Mouse (Mus musculus) heart, embryonic 15.5 days (tissue): ENCODE measurements around the gene Fgfrl1. TPM values are rescaled to one million over a fixed set of nuclear protein-coding genes. Genes with fewer than 3 reads are reported as not detected.
A peak's percentile ranks its signal among the peaks of the same experiment; 100 is the strongest.

Experiments
- ATAC-seq: fragments of 200-750 bp; cut with Nextera tagmentation; replicated peaks from 2 replicates; pipeline ENCODE4 v1.8.0; 2017; ENCODE audit warnings: low read depth, moderate TSS enrichment; ENCODE audit not compliant: insufficient number of reproducible peaks, insufficient read depth, low FRiP score
- H3K27ac ChIP-seq: fragments of 300-500 bp; sonication (generic); 2 replicates; pipeline ENCODE4 v1.5.1; 2015; ENCODE audit warnings: mild to moderate bottlenecking, inconsistent platforms
- H3K27me3 ChIP-seq: fragments of 300-500 bp; sonication (generic); 2 replicates; pipeline ENCODE4 v1.6.1; 2015; ENCODE audit warnings: inconsistent platforms
- H3K36me3 ChIP-seq: fragments of 300-500 bp; sonication (generic); 2 replicates; pipeline ENCODE4 v1.6.1; 2015; ENCODE audit warnings: mild to moderate bottlenecking, inconsistent platforms
- H3K4me1 ChIP-seq: fragments of 300-500 bp; sonication (generic); replicated peaks from 2 replicates; pipeline ENCODE4 v1.6.1; 2015; ENCODE audit warnings: inconsistent platforms
- H3K4me2 ChIP-seq: fragments of 300-500 bp; sonication (generic); 2 replicates; pipeline ENCODE4 v1.6.1; 2015; ENCODE audit warnings: inconsistent platforms, mild to moderate bottlenecking, moderate library complexity
- H3K4me3 ChIP-seq: fragments of 300-500 bp; sonication (generic); 2 replicates; pipeline ENCODE4 v1.5.1; 2015; ENCODE audit warnings: mild to moderate bottlenecking, inconsistent platforms
- H3K9ac ChIP-seq: fragments of 300-500 bp; sonication (generic); 2 replicates; pipeline ENCODE4 v1.6.1; 2015; ENCODE audit warnings: mild to moderate bottlenecking, inconsistent platforms
- H3K9me3 ChIP-seq: fragments of 300-500 bp; sonication (generic); replicated peaks from 2 replicates; pipeline ENCODE4 v1.6.1; 2016; ENCODE audit warnings: inconsistent platforms
- WGBS: fragments of 180-500 bp; shearing (Covaris S2); methylation state at CpG from one replicate; pipeline ENCODE4 v1.1.7; 2015; ENCODE audit warnings: mixed read lengths; 5-methylcytosine and 5-hydroxymethylcytosine counted together
- polyA plus RNA-seq: library from polyadenylated mRNA; unstranded; fragments of >200 nt; fragmentation: Nextera tagmentation; extraction: Ambion mirVana; gene quantifications from 2 replicates; pipeline ENCODE4 v1.2.1, GENCODE M21; 2015

Gene Fgfrl1
- polyA plus RNA-seq, 1 experiment from 2014 or later = 14.6 TPM

- 53% methylated on average over 3 of the region's 3 CpGs for WGBS
Measured at GRCm38 (mm10) chr5:108679909-108680308, 12.3 kb upstream of the Fgfrl1 start.

GRCm38 (mm10) chr5:108680871-108681270, 11.3 kb upstream of the Fgfrl1 start:
- 87% methylated on average over 6 of the region's 6 CpGs for WGBS
- H3K4me2 ChIP-seq = no peak overlapping the region
- no peak overlapping the region for H3K27ac ChIP-seq
- no peaks in the 10 kb centered on the region for H3K27me3 ChIP-seq
- no peaks in the 10 kb centered on the region for H3K36me3 ChIP-seq
- no peak for ATAC-seq
- no peaks in the 10 kb centered on the region for H3K9me3 ChIP-seq
- no peak overlapping the region for H3K9ac ChIP-seq
- peaks cover 14% of the 10 kb centered on the region for H3K4me1 ChIP-seq
- no peak overlapping the region for H3K4me3 ChIP-seq

More at GRCm38 (mm10) chr5:108679909-108680308, 12.3 kb upstream of the Fgfrl1 start:
- no peak overlapping the region for H3K27ac ChIP-seq
- no peaks in the 10 kb centered on the region for H3K36me3 ChIP-seq
- no peak for ATAC-seq
- no peak overlapping the region for H3K9ac ChIP-seq
- no peaks in the 10 kb centered on the region for H3K9me3 ChIP-seq
- H3K4me2 ChIP-seq = no peak overlapping the region
- H3K27me3 ChIP-seq = no peaks in the 10 kb centered on the region
- peaks cover 14% of the 10 kb centered on the region for H3K4me1 ChIP-seq
- no peak overlapping the region for H3K4me3 ChIP-seq

GRCm38 (mm10) chr5:108689091-108689490, 3.1 kb upstream of the Fgfrl1 start:
- Histone ChIP-seq H3K36me3 (no peaks in the 10 kb centered on the region), H3K4me3 (no peak overlapping the region), H3K27ac (no peak overlapping the region), H3K4me1 (peaks cover 17% of the 10 kb centered on the region), H3K4me2 (no peak overlapping the region), H3K9me3 (no peaks in the 10 kb centered on the region), H3K27me3 (no peaks in the 10 kb centered on the region), H3K9ac (no peak overlapping the region)
- ATAC-seq = no peak
- 78% methylated on average over 5 of the region's 5 CpGs for WGBS

- no peak overlapping the region for H3K4me2 ChIP-seq
- H3K27ac ChIP-seq = no peak overlapping the region
- no peaks in the 10 kb centered on the region for H3K36me3 ChIP-seq
- no peaks in the 10 kb centered on the region for H3K27me3 ChIP-seq
- no peak for ATAC-seq
- H3K4me1 ChIP-seq = peaks cover 30% of the 10 kb centered on the region
- H3K9me3 ChIP-seq = no peaks in the 10 kb centered on the region
- H3K4me3 ChIP-seq = no peak overlapping the region
- WGBS = 68% methylated on average over 4 of the region's 4 CpGs
- no peak overlapping the region for H3K9ac ChIP-seq
Measured at GRCm38 (mm10) chr5:108691152-108691551, 1.0 kb upstream of the Fgfrl1 start.

- Histone ChIP-seq H3K4me2 (peak overlapping the region; percentile 94), H3K27me3 (no peaks in the 10 kb centered on the region), H3K9ac (peak overlapping the region; percentile 92), H3K4me3 (peak overlapping the region; percentile 89), H3K4me1 (peaks cover 45% of the 10 kb centered on the region), H3K9me3 (no peaks in the 10 kb centered on the region), H3K36me3 (no peaks in the 10 kb centered on the region), H3K27ac (peak overlapping the region; percentile 62)
- ATAC-seq = peak; percentile 94
- under 1% methylated on average over 28 of the region's 43 CpGs for WGBS
Measured at GRCm38 (mm10) chr5:108693872-108694288, 1.7 kb downstream of the Fgfrl1 start.

GRCm38 (mm10) chr5:108694352-108695261, 2.4 kb downstream of the Fgfrl1 start:
- Histone ChIP-seq H3K4me1 (peaks cover 51% of the 10 kb centered on the region), H3K27ac (peak overlapping the region; percentile 62), H3K36me3 (no peaks in the 10 kb centered on the region), H3K9ac (peak overlapping the region; percentile 92), H3K9me3 (no peaks in the 10 kb centered on the region), H3K27me3 (no peaks in the 10 kb centered on the region), H3K4me2 (peak overlapping the region; percentile 94), H3K4me3 (peak overlapping the region; percentile 89)
- WGBS = 0% methylated on average over 66 of the region's 99 CpGs
- peak; percentile 55 for ATAC-seq

- Histone ChIP-seq H3K4me1 (peaks cover 63% of the 10 kb centered on the region), H3K27me3 (no peaks in the 10 kb centered on the region), H3K9me3 (no peaks in the 10 kb centered on the region), H3K4me2 (peak overlapping the region; percentile 94; the same call in 1 of the 2 replicates), H3K9ac (no peak overlapping the region), H3K36me3 (no peaks in the 10 kb centered on the region), H3K4me3 (no peak overlapping the region), H3K27ac (no peak overlapping the region)
- 92% methylated on average over 12 of the region's 12 CpGs for WGBS
- no peak for ATAC-seq
Measured at GRCm38 (mm10) chr5:108695861-108696260, 3.7 kb downstream of the Fgfrl1 start.

- no peak for ATAC-seq
- no peak overlapping the region for H3K9ac ChIP-seq
- no peak overlapping the region for H3K4me2 ChIP-seq
Measured at GRCm38 (mm10) chr5:108696542-108696941, 4.4 kb downstream of the Fgfrl1 start.

GRCm38 (mm10) chr5:108697341-108697753, 5.2 kb downstream of the Fgfrl1 start:
- Histone ChIP-seq H3K27me3 (no peaks in the 10 kb centered on the region), H3K27ac (no peak overlapping the region), H3K36me3 (no peaks in the 10 kb centered on the region), H3K9me3 (no peaks in the 10 kb centered on the region), H3K4me3 (no peak overlapping the region), H3K4me2 (no peak overlapping the region), H3K9ac (no peak overlapping the region), H3K4me1 (peaks cover 61% of the 10 kb centered on the region)
- 53% methylated on average over 4 of the region's 4 CpGs for WGBS
- no peak for ATAC-seq

More at GRCm38 (mm10) chr5:108696542-108696941, 4.4 kb downstream of the Fgfrl1 start:
- peaks cover 68% of the 10 kb centered on the region for H3K4me1 ChIP-seq
- 84% methylated on average over 3 of the region's 3 CpGs for WGBS
- no peaks in the 10 kb centered on the region for H3K36me3 ChIP-seq
- H3K27ac ChIP-seq = no peak overlapping the region
- no peaks in the 10 kb centered on the region for H3K9me3 ChIP-seq
- H3K4me3 ChIP-seq = no peak overlapping the region
- no peaks in the 10 kb centered on the region for H3K27me3 ChIP-seq

GRCm38 (mm10) chr5:108700346-108700745, 8.2 kb downstream of the Fgfrl1 start:
- Histone ChIP-seq H3K4me3 (no peak overlapping the region), H3K4me2 (no peak overlapping the region), H3K27me3 (no peaks in the 10 kb centered on the region), H3K9ac (no peak overlapping the region), H3K4me1 (peaks cover 53% of the 10 kb centered on the region), H3K27ac (peak overlapping the region; percentile 32; the same call in 1 of the 2 replicates), H3K36me3 (peaks cover 8% of the 10 kb centered on the region), H3K9me3 (no peaks in the 10 kb centered on the region)
- no peak; the same call in 1 of the 2 replicates for ATAC-seq
- 36% methylated on average over 3 of the region's 3 CpGs for WGBS

GRCm38 (mm10) chr5:108701341-108702021, 9.3 kb downstream of the Fgfrl1 start:
- no peak overlapping the region; the same call in 1 of the 2 replicates for H3K27ac ChIP-seq
- no peaks in the 10 kb centered on the region for H3K9me3 ChIP-seq
- peaks cover 44% of the 10 kb centered on the region for H3K4me1 ChIP-seq
- H3K27me3 ChIP-seq = no peaks in the 10 kb centered on the region
- ATAC-seq = no peak
- H3K4me3 ChIP-seq = no peak overlapping the region
- H3K9ac ChIP-seq = no peak overlapping the region
- 76% methylated on average over 10 of the region's 10 CpGs for WGBS
- H3K4me2 ChIP-seq = no peak overlapping the region
- H3K36me3 ChIP-seq = peaks cover 19% of the 10 kb centered on the region
